Mouse (Mus musculus): ENCODE data around the gene Gm382. TPM values are rescaled to one million over a fixed set of nuclear protein-coding genes. Genes with fewer than 3 reads are reported as not detected.

The Gm382 gene
- not detected for total RNA-seq (2021)
- long read RNA-seq, experiment 1: 0 reads
- long read RNA-seq, experiment 2: 0 reads

- DNase-seq (ENCODE audit: low spot score in 2 of 2): no peak
Measured at GRCm38 (mm10) chrX:127039672-127040071, at the start of gene Gm382. Gene Gm382, plus strand, starts transcription at chrX:127039972.

- no peak for DNase-seq (ENCODE audit: low spot score in 2 of 2)
Measured at GRCm38 (mm10) chrX:127070179-127070578, 30.4 kb downstream of the Gm382 start.

DNA sequence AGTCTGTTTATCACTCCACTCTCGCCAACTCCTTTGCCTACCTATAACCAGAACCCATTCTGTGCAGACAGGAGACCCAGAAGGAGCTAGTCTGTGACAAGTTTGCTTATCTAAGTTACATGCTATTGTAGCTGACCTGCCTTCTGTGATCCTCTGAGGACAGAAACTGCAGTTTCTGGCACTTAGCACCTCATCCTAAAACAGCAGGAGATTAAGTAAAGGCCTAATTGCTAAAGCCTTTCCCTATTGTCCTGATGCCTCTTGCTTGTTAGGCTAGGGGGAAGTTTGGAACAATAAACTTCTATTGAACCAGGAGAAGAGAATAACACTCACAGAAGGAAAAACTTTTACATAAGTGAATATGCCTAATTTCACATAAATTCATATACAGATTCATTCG lies 51.5 kb downstream of the Gm382 start:
- DNase-seq (ENCODE audit: low spot score in 2 of 2): no peak

DNA sequence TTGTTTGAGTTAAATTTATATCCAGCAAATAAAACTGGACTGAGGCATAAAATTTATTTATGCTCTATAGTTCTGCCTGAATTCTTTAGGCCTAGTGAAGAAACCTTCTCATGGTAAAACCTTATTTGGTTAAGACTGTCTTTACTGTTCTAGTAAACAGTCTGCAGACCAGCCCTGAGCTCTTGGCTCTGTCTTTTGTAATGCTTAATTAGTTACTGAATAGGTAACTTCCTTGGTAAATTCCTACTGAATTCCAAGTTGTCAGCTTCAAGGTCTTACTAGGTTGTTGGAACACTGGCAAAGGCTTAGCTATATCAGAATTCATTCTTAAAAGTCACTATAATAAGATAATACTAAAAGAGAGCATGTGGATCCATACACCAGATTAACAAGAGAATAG lies 53.3 kb downstream of the Gm382 start:
- DNase-seq (ENCODE audit: low spot score in 2 of 2): no peak

- no peak for DNase-seq (ENCODE audit: low spot score in 2 of 2)
Measured at GRCm38 (mm10) chrX:127093961-127094360, 54.2 kb downstream of the Gm382 start.

DNA sequence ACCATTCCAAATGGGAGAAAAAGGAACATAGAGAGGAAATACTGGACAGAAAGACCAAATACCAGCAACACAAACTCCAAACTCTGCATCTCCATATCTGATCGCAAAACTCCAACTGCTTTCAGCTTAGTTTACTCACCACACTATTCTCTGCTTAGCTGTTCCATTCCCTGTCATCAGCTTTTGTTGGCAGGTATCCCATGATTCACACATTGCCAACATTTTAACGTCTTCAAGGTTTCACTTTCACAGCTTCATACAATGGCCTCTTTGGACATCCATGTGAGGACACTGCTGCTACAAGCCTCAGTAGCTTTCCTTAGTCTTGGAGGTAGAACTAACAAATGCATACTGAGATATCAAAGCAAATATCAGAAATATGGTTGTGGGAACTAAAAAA lies 64.6 kb downstream of the Gm382 start:
- DNase-seq (ENCODE audit: low spot score in 2 of 2): no peak

Other genes with a start within 250 kb of the Gm382 start
- not detected for gene 4932411N23Rik, start 224.1 kb upstream of the Gm382 start, total RNA-seq (2021)